Mouse (Mus musculus): ENCODE results near the gene Sept1. TPM values are rescaled to one million over a fixed set of nuclear protein-coding genes. Genes with fewer than 3 reads are reported as not detected.

The Sept1 gene
- polyA plus RNA-seq (2012; rRNA removed) = 19.4 and 22.0 TPM in 2 replicates

DNA sequence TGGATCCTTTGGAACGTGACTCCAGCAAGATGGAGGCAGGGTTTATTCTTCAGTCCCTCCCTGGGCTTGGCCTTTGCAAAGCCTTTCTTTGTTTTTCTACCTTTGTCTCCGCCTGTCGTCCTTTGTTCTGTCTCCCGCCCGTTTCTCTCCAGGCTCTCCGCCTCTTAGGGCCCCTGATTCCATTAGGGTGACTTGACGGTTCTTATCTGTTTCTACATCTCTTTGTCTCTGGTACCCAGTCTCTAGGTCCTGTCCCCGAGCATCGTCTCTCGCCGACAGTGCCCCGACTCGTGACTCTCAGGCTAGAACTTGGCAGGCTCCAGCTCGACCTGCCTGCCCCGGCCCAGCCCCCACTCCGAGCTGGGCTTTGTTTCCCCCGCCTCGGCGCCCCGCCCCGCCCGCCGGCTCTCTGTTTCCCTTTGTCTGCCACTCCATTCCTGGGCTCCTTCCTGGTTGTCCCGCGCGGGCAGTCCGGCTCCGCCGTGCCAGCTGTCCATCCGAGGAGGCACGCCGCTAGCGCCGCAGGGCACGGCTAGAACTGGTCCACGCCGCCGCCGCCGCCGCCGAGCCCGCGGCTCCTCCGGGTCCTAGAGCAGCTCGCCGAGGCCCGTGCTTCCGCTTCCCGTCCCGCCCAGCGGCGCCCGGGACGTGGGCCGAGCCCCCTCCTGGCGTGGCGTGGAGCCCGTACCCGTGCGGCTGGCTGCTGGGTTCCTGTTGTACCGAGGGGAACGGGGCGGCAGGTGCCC is at the start of gene Sept1, which contains the start of gene Zfp553:
Gene Sept1, minus strand, starts transcription at position 509 of the 746 bp plus-strand sequence.
Gene Zfp553, plus strand, starts transcription at position 440 of the 746 bp plus-strand sequence.
- peak; percentile 82 for DNase-seq (ENCODE audit: low spot score)

- no peak for DNase-seq (ENCODE audit: low spot score)
Observed at GRCm38 (mm10) chr7:127282190-127282589, 49.3 kb upstream of the Sept1 start.

DNA sequence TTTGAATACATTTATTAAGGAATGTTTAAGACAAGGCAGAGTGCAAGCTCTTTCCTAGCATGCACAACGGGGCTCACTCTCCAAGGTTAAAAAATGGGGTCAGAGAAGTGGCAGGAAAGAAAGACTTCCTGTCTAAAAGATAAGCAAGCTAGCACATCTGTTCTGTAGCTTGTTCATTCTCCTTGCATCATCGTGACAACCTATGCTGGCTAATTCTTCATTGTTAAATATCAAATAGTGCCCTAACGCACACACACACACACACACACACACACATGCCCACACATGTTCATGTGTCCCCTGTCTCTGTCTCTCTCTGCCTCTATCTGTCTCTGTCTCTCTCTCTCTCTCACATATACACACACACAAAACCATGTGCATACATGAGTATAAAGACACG is 48.2 kb upstream of the Sept1 start:
- DNase-seq (ENCODE audit: low spot score) = no peak

DNA sequence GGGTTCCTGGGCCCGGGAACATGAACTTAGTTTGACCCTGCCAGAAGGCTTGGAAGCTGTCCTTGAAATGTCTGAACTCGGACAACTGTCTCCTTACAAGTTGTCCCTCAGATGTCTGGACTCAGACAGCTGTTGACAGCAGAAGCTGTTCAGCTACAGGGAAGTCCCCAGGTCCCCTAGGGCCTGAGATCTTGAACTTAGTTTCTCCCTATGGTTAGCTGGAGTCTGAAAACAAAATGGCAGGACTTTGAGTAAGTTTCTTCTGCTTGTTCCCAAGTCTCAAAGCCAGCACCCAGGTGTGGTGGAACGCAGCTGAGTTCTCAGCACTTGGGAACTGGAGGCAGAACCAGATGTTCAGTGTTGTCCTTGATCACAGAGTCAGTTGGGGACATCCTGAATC is 47.2 kb upstream of the Sept1 start:
- DNase-seq (ENCODE audit: low spot score) = no peak

DNA sequence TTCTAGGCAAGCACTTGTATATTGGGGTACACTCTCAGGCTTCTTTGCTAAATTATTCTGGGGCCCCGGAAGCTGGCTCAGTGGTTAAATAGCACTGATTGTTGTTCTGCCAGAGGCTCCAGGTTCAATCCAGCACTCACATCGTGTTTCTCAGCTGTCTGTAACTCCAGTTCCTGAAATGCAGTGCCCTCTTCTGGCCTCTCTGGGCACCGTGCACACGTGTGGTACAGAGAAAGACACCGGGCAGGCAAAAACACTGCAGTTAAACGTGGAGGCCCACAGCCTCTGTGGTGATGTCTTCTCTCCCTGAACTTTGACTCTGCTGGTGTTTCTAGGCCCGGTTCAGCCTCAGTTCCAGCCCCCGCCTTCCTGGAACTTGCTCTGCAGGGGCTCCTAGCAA is 45.4 kb upstream of the Sept1 start:
- DNase-seq (ENCODE audit: low spot score) = no peak

DNA sequence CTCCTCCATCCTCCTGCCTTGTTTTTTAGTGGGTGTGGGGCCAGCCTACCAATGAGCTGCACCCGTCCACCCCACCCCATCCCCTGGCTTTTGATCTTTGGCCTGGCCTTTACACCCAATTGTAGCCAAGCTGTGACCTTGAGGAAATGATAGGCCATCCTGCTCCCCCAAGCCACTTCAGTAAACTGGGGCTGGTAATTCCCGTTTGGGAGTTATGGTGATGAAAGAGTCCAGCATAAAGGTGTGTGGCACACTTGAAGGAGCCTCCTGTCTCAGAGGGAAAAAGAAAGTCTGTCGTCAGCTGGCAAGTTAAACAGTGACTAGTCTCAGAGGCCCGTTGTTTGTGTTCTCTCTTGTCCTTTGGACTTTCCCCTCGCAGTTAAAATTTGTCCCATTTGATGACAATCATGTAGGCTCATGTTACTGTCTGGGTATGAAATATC is 43.6 kb upstream of the Sept1 start:
- no peak for DNase-seq (ENCODE audit: low spot score)

DNA sequence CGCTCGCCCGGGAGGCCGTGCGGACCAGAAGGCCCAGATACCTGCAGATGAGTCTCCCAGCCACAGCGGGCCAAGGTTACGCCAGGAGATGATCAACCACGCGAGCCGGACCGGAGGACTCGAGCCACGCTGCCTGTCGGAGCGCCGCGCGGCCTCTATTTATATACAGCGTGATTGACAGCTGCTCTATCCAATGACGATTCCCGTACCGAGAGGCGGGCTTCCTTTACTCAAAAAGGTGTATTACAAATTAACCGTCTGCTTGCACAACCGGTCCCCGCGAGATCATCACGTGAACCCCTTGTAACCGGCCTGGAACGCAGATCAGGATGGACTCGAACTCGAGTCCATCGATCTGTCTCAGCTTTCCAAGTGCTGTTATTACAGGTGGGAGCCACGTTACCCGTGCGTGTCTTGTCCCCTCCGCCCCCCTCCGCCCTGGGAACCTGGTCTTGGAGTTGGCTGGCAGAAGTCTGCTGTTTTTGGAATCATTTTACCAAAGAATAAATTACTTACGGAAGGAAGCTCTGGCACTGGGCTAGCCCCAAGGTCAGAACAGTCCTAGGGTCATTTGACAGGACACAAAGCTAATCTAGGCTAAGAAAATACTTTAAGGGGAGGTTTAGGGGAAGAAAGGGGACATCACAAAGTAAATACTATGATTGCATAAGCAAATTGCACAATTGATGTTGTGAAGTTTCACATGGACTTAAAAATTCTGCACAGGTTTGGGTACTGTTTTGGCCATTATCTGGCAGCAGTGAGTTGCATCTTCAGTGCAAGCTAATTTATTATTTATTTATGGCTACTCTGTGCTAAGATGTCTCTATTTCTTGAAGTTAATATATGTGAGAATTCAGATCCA is 41.2 kb upstream of the Sept1 start, which contains the start of gene Sephs2:
Gene Sephs2, minus strand, starts transcription at position 131 of the 865 bp plus-strand sequence.
- peak; percentile 88 for DNase-seq (ENCODE audit: low spot score)

- DNase-seq (ENCODE audit: low spot score) = no peak
Observed at GRCm38 (mm10) chr7:127273118-127273923, 40.4 kb upstream of the Sept1 start.

DNA sequence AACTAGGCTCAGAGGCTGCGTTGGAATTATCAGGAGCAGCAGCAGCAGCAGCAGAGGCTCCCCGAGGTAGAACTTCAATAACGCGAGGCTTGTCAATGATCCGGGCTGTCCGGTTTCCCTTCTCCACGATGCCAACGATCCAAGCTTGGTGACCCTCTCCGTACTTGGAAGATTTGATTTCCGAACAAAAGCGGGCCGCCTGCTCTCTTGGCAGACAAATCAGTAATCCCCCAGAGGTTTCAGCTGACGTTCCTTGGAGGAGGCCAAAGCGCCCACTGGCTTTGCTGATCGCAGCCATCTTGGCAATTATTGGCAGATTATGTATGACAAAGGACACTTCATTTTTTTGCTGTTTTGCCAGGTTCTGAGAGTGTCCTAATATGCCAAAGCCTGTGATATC is 39.6 kb upstream of the Sept1 start:
- DNase-seq (ENCODE audit: low spot score) = no peak

DNA sequence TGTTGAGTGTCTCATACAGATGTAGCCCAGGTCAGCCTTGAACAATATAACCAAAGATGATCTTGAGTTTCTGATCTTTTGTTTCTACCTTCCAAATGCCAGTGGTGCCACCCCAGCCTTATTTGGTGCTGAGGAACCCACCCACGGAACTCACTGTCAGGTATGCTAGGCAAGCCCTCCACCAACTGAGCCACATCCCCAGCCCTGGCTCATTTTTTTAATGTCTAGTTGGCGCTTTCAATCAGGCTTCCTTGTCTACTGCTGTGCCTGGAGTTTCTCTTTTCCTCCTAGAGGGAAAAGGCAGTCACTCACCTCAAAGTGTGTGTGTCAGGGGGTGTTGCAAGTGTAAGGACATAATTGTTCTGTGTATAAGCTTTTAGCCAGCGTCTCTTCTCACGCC is 38.2 kb upstream of the Sept1 start:
- no peak for DNase-seq (ENCODE audit: low spot score)

DNA sequence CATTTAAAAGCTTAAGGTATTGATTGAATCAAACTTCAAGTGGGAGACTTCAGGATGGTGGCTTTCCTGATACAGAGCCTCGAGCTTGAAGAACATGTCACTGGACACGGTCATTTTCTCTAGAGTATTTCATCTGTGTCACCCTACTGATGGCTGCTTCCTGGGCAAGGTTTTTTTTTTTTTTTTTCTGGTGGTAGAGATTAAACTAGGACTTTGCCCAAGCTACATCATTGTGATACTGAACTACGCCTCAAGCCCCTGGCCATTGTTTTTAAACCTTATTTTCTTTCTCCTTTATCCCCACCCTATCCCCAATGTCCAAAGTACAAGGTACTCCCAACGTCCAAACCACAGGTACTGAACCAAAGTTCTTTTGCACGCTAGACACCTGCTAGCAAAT is 37.7 kb upstream of the Sept1 start:
- DNase-seq (ENCODE audit: low spot score) = no peak

DNA sequence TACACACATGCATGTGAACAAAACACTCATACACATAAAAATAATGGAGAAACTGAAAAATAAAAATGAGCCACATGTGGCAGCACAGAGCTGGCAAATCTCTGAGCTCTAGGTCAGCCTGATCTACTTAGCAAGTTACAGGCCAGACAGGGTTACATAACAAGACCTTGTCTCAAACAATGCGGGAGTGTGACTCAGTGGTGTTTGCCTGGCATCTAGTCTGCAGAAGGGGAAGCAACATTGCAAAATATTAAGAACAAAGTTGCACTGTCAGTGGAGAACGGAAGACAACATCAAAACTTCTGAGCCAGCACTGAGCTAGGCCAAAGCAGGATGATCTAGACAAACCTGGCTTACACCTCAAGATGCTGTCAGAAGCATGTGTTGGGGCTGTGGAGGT is 37.3 kb upstream of the Sept1 start:
- no peak for DNase-seq (ENCODE audit: low spot score)

DNA sequence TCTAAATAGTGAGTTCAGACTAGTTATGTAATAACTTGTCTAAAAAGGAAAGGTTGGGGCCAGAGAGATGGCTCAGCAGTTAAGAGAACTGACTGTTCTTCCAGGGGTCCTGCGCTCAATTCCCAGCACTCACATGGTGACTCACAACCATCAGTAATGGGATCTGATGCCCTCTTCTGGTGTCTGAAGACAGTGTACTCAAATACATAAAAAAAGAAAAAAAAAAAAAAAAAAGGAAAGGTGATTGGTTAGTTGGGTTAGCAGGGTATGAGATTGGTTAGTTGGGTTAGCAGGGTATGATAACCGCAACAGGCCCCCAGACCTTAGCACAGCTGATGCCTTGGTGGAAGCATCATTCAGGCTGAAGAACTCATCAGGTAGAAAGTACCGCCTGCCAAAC is 30.6 kb upstream of the Sept1 start:
- no peak for DNase-seq (ENCODE audit: low spot score)

GRCm38 (mm10) chr7:127262218-127262961 is 29.5 kb upstream of the Sept1 start:
- DNase-seq (ENCODE audit: low spot score) = no peak

GRCm38 (mm10) chr7:127260309-127261111 is 27.6 kb upstream of the Sept1 start, which contains the start of gene Dctpp1:
Gene Dctpp1 (minus strand): TSS chr7:127260709.
- DNase-seq (ENCODE audit: low spot score) = peak; percentile 87

- no peak for DNase-seq (ENCODE audit: low spot score)
Observed at GRCm38 (mm10) chr7:127259186-127259905, 26.4 kb upstream of the Sept1 start.

- DNase-seq (ENCODE audit: low spot score) = no peak
Observed at GRCm38 (mm10) chr7:127256518-127256917, 23.6 kb upstream of the Sept1 start.

DNA sequence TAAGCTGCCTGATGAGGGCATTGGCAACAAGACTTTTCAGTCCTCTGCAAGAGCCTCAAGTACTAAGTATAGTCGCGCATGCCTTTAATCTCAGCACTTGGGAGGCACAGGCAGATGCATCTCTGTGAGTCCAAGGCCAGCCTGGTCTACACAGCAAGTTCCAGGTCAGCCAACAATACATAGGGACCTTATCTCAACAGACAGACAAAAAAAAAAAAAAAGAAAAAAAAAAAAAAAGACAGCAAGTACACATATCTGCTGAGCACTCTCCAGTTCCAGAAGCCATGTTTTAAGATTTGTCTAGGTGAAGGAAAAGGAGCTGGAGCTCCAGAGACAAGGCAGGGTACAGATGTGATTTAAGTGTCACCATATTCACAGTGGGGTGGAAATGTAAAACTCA is 23.0 kb upstream of the Sept1 start:
- DNase-seq (ENCODE audit: low spot score) = no peak

DNA sequence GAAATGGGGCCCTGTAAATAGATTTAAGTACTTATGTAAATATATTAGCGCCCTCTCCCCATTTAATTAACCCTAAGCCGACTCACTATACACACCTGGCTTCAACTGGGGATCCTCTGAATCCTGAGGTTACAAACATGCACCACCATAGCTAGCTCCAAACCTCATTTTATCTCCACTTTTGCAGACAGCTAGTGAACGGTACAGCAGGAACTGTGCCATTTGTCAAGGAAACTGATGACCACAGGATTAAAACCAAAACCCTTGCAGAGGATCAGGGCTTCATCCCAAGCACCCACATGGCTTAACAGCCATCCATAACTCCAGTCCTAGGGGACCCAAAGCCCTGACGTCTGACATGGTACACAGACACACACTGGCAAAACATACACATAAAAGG is 22.1 kb upstream of the Sept1 start:
- no peak for DNase-seq (ENCODE audit: low spot score)
